Mouse (Mus musculus): Measurements from ENCODE around the gene Retsat.

Retsat gene

DNA sequence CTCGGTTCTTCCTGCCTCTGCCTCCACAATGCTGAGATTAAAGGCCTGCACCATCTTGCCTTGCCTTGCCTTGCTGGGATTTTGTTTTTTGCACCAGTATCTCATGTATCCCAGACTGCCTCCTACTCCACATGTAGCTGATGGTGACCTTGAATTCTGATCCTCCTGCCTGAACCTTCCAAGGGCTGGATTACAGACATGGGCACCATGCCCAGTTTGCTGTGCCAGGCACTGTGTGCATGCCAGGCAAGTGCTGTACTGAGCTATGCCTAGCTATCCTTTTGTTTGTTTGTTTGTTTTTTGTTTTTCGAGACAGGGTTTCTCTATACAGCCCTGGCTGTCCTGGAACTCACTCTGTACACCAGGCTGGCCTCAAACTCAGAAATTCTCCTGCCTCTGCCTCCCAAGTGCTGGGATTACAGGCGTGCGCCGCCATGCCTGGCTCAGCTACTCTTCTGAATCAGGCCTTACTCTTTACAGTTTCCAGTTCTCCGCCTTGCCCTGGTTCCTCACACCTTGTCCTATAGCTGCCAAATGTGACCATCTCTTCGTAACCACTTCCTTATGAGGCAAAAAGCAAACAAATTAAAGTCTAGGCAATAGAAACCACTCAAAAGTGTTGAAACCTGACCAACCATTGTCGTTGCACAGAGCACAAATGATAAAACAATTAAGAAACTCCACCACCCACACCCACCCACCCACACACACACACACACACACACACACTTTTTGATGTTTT, 25.6 kb downstream of the Retsat start:
- DNase-seq (ENCODE audit: low spot score in 2 of 2) = peak in 1 of 2 experiments; percentile 31

DNA sequence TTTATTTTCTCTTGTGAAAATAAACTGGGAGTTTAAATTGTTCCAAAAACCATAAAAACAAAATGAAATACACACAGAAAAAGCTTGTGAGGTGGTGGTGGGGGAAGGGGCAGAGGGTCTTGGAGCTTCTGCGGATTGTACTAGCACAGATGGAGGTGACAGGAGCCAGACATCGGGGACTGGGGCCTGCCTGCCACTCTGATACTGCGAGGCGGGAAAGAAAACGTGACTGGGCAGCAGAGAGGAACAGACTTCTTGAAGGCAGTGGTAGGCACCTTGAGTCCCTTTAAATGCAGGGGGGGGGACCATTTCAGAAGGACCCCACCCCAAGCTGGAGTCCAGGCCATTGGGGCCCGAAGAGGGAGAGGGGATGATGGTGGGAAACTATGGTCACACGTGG, 28.1 kb downstream of the Retsat start:
- DNase-seq (ENCODE audit: low spot score in 2 of 2) = no peak

DNA sequence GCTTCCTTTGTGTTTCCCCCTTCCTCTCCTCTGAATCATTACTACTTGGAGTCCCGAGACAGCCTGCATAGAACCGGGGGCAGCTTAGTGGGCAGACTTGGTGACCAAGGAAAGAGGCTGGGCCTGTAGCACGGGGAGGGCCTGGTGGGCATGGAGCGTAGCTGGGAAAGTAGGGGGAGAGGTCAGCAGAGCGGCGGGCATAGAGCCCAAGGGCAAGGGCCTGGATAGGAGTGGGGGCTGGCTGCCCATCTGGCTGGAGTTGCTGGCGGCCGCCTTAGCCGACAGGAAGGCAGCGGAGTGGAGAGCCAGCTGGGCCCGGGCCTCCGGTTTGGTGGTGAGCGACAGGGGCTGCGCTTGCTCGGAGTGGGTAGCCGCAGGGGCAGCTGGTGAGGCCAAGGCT, 29.0 kb downstream of the Retsat start:
- DNase-seq (ENCODE audit: low spot score in 2 of 2) = no peak

DNA sequence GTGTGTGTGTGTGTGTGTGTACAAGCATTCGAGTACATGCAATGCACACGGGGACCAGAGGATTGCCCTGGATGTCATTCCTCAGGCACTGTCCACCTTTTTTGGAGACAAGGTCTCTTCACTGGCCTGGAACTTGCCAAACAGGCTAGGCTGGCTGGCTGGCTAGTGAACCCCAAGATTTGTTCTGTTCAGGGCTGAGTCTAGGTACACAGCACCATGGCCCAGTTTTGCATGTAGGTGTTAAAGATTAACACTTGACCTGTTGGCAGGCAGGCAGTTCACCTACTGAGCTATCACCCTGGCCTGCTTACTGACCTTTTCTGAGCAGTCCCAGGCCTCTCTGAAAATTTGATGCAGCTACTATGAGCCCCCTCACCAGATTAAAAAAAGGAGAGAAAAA, 32.1 kb downstream of the Retsat start:
- no peak for DNase-seq (ENCODE audit: low spot score in 2 of 2)

DNA sequence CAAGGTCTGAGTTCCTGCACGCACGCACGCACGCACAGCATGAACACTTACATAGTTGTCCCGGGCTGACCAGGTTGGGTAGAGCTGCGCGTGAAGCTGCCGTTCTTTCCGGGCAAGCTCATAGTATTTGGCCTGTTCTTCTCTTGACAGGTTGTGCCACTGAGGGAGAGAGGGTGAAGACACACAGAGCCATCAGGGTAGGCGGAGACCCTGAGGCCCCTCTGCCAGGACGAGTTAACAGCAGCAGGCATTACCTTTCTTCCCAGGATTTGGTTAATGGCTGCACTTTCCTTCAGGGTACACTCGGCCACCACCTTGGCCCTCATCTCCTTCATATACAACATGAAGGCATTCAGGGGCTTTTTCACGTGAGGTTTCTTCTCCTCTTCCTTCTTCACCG, 32.7 kb downstream of the Retsat start:
- DNase-seq (ENCODE audit: low spot score in 2 of 2) = no peak

DNA sequence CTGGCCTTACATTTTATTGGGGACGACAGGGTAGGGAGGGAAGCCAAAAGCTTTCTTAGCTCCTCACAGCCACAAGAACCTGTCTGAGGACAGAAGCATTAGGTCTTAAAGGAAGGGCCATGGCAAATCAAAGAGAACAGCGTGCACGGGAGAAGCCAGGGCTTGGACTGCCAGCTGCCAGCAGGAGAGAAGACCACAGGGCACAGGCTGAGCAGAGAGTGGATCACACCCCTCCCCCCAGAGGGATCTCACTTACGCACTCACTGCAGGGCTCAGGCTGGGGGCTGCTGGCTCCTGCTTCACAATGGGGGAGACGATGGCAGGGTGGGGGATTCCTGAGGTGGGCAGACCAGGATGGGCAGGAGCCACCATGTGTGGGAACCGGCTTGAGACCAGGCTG, 33.4 kb downstream of the Retsat start:
- DNase-seq (ENCODE audit: low spot score in 2 of 2) = no peak

DNA sequence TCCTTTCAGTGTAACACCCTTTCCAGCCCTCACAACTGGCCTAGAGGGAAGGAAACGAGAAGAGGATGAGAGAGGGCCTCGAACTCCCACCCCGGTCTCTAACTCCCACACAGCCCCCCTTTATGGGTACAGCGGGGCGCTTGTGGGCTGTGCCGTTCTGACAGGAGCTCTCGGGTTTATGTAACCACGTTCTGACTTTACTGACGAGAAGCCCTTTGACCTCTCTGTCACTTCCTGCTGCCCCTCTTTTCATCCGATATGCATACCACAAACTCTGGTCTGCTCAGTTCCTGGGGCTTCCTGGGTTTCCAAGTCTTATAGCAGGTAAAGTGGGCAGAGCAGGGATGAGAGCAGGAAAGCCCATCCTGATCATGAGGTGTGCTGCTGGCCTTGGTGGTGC, 36.0 kb downstream of the Retsat start:
- no peak for DNase-seq (ENCODE audit: low spot score in 2 of 2)

DNA sequence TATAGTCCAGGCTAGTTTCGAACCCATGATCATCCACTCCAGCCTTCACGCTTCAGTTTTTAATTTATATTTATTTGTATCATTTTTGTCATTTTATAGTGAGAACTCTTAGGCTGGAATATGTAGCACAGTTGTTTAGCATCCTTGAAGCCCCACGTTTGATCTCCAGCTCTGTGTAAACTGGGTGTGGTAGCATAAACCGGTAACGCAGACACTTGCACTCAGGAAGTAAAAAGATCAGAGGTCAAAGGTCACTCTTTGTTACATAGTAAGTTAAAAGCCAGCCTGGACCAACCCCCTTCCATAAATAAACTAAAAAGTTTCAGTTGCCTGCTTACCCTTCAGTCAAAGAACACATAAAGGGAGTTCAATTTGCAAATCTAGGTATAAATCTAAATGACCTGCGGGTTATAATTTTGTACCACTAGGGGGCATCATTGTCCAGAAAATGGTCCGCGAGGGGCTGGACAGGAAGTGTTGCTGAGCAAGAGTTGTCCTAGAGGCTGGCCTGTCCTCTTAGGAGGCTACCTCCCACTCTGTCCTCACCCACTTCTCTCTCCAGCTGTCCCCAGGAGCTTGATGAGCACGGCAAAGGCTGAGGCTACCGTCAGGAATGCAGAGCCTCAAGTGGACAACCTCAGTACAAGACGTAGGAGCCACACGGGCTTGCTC, 37.6 kb downstream of the Retsat start:
- DNase-seq (ENCODE audit: low spot score in 2 of 2) = peak; percentile 60 to 77

DNA sequence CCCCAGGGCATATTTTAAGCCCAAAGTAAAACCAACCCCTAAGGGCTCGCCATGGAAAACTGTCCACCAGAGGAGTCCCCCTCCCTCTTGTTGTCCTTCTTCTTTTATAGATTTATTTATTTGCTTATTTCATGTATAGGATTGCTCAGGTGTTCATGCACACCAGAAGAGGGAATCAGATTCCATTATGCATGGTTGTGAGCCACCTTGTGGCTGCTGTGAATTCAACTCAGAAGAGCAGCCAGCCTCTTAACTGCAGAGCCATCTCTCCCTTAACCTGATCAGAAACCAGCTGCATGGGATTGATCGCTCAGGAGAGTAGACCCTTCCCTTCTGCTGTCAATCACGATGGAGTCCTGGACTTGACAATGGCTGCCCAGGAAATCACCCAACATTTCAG, 38.7 kb downstream of the Retsat start:
- no peak for DNase-seq (ENCODE audit: low spot score in 2 of 2)

DNA sequence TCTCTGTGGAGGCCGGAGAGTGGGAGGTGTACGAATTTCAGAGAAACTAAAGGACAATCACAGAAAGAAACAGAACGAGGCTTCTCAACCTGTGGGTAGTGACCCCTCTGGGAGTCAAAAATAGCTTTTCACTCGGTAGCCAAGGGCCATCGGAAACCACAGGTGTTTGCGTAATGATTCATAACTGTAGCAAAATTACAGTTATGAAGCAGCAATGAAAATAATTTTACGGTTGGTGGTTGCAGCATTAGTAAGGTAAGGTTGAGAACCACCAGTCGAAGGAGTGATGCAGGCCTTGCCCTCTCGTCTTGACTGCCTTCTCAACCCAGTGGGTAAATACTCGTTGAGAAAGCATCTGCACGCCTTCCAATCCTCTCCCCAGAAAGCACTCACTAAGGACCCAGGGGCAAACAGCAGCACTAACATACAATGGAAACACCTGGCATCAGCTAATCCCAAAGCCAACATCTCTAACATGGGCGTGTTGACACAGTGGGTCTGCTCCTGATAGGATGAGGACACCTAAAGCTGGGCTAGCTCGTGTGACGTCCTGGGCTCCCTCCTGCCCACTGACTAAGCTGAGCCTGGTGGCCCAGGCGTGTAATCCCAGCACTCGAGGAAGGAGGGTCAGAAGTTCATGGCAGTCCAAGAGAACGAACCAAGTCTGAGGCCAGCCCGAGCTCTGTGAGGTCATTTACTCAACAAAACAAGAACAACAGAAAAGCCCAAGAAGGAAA, 43.1 kb downstream of the Retsat start:
- DNase-seq (ENCODE audit: low spot score in 2 of 2) = no peak

DNA sequence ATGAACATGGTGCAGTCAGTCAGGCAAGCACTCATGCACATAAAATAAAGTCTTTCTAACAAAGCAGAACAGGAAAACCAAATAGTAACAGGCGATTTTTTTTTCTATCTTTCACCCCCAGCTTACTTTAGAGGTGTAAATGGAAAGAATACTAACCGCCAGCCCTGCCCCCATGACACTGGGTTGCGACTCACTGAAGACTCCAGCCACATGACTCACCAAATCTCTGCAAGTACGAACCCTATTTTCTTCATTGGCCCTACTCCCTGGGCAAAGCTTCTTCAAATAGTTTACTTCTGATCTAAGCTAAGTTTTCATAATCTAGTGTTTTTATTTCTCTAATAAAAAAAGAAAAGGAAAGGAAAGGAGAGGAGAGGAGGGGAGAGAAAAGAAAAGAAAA, 46.3 kb downstream of the Retsat start:
- no peak for DNase-seq (ENCODE audit: low spot score in 2 of 2)

DNA sequence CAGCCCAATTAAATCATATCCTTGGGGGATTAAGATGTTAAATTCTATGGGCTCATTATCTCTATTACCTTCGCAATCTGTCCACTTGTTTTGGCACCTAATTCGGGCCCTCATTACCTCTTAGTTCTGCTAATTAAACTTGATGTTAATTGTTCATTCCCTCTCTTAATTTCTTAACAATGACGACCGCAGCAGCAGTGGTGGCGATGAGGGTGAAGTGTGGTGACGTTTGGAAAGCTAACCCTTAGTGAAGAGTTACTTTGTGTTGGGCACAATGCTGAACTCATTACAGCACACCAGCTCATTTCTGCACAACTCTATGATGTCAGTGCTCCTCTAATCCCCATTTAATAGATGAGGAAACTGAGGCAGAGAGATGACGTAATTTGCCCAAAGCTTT, 47.1 kb downstream of the Retsat start:
- no peak for DNase-seq (ENCODE audit: low spot score in 2 of 2)

DNA sequence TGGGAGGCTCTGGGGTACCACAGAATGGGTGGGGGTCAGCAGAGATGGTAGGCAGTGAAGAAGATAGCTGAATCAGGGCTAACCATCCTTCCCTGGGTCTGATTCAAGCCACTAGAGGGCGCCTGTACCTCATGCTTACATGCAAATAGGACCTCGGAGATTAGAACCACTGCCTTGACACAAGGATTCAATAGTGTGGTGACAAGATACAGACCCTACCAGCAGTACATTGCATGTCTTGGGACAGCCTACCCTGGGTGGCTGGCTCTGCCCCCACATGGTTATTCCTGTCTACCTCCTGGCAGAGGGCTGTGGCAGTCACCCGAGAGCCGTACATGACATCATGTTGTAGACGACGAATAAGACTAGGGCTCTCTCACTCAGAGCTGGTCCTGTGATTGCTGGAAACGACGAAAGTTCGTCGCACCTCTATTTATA, 49.1 kb downstream of the Retsat start:
- peak; percentile 51 to 69 for DNase-seq (ENCODE audit: low spot score in 2 of 2)

DNA sequence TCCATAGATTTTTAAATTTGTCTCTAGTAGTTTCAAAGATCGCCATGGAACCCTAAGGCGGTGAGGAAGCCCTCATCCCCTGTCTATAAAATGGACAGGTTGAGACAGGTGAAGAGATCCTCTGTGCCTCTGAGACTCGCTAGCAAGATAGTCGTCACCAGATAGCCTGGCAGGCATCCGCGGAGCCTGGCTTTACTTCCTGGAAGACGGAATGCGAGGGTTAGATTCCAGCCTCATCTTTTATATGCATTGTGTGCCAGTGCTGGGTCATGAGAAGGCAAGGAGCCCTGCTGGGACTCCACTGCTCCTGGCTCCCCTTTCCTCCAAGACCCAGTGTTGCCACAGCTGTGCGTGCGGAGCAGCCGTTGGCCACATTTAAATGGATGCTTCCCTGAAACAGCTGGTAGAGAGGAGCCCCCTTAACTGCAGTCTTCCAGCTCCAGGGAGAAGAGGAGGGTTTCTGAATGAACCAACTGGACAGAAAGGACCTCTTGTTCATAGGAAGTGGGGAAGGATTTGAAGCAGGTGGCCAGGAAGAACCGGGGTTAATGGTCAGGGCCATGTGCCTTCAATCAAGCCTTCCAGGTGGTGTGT, 49.8 kb downstream of the Retsat start:
- no peak for DNase-seq (ENCODE audit: low spot score in 2 of 2)

DNA sequence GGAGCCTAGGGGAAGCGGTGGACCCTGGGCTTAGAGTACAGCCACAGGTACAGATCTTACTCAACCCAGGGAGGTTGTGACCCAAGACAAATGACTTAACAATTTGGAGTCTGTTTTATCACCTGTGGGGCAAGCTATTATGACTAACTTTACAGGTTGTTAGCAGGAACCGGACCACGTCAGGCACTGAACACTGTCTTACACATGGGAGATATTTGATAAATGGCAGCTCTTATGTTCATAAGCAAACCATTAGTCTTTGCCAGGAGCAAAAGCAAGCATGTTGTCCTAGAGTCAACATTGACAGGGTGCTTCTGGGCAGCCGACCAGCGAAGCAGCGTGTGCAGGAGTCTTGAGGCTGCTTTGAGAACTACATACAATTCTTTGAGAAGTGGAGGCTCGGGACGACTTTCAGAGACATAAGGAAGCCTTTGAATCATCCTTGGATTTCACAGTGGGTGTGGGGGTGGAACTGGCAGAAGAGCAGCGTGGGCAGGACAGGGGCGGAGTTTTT, 52.1 kb downstream of the Retsat start:
- DNase-seq (ENCODE audit: low spot score in 2 of 2) = no peak

DNA sequence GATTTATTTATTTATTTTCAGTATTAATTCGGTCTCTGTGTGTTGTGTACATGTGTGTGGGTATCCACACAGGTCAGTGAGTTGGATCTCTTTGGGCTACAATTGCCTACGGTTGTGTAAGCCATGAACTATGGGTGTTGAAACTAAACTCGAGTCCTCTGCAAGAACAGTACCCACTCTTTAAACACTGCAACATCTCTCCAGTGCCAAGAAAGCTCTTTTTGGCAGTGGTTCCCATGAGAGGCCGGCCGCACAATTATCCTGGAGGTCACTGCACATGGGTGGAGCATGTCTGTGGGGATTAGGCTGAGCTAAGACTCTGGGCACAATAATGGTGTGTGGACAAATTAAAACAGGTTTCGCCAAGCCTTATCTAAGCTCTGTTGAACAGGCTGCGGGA, 55.1 kb downstream of the Retsat start:
- DNase-seq (ENCODE audit: low spot score in 2 of 2) = peak; percentile 81 to 82

DNA sequence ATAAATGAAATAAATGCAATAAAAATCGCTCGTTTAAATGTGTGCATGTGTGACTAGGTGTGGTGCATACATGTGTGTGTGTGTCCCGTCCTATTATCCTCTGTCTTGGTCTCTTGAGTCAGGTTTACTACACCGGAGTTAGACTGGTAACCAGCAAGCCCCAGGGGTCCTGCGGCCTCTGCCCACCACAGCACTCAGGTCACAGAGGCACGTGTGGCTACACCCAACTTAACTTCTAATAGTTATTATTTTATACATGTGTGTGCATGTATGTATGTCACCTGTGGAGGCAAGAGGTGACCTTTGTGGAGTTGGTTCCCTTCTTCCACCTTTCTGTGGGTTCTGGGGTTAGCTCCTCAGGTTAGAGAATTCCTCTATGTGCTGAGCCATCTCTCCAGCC, 56.1 kb downstream of the Retsat start:
- no peak for DNase-seq (ENCODE audit: low spot score in 2 of 2)

DNA sequence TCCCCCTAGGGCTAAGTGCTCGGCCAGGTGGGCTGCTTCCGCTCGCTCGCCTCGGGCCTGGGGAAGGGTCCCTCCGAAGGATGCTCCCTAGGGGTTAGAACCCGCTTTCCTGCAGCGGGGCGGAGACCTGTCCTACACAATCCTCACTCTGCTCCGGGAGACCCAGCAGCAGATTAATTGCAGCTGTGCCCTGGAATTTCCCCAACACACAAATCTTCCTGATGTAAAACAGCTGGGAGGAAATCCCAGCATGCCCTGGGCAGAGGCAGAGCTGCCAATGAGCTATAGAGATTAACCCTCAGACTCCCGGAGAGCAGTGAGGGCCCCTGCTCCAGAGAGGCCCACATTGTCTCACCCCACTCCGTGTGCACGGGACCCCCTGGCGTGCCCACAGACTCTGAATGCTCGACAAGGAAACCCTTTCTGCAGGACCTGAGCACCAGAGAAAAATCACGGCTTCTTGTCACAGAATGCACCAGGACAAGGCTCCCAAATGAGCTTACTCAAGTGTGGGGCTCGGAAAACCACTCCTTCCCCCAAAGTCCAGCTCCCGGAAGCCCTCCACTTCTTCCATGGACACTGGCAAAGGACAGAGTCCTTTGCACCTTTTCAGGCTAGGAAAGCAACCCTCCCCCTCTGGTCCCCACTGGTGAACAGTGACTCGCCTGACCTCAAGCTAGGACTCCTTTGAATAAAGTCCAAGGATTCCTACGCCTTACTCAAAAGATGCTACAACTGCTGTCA, 57.2 kb downstream of the Retsat start:
- peak; percentile 83 to 86 for DNase-seq (ENCODE audit: low spot score in 2 of 2)

DNA sequence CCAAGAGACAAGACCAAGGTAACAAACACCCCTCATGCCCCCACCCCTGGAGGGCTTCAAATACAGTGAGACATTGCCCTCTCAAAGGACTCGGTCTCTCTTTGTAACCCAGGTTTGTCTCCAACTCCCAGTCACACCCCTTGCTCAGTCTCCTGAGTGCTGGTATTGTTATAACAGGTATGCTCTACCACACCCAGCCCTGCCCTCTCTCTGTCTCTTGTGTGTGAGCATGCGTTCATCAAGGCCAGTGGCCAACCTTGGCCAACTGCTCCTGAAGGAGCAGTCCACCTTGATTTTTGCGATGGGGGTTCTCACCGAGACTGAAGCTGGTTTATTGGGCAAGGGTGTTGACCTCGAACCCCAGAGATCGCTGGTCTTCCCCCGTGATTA, 57.8 kb downstream of the Retsat start:
- DNase-seq (ENCODE audit: low spot score in 2 of 2) = no peak

DNA sequence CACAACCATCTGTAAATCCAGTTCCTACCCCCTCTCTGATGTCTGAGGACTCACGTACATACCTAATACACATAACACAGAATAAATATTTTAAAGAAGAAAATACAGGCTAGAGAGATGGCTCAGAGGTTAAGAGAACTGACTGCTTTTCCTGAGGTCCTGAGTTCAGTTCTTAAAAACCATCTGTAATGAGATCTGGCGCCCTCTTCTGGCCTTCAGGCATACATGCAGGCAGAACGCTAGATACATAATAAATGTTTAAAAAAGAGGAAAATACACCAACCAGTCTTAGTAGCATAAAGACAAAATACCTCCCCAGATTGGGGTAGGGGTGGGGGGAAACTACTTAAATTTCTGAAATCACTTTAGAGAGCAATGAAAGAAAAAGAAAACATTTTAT, 59.7 kb downstream of the Retsat start:
- DNase-seq (ENCODE audit: low spot score in 2 of 2) = no peak
